Mouse (Mus musculus) cerebellum, postnatal 4 days (tissue): ENCODE data around the gene Anxa3.

Source experiments
- DNase-seq, 2 experiments: peaks; one replicate each; pipeline ENCODE4 v3.0.0; 2022; ENCODE audit warnings: low spot score in 2 of 2, mixed read lengths in 1 of 2

Anxa3 gene

GRCm38 (mm10) chr5:96847986-96848385, 54.8 kb downstream of the Anxa3 start:
- no peak for DNase-seq

- no peak for DNase-seq
Measured at GRCm38 (mm10) chr5:96848386-96848785, 55.2 kb downstream of the Anxa3 start.

- no peak for DNase-seq
Measured at GRCm38 (mm10) chr5:96849232-96849631, 56.1 kb downstream of the Anxa3 start.

GRCm38 (mm10) chr5:96853451-96853850, 60.3 kb downstream of the Anxa3 start:
- no peak for DNase-seq

GRCm38 (mm10) chr5:96854350-96854749, 61.2 kb downstream of the Anxa3 start:
- no peak for DNase-seq

- DNase-seq: no peak
Measured at GRCm38 (mm10) chr5:96859938-96860337, 66.8 kb downstream of the Anxa3 start.

- DNase-seq: no peak
Measured at GRCm38 (mm10) chr5:96867171-96867570, 74.0 kb downstream of the Anxa3 start.

- DNase-seq: no peak
Measured at GRCm38 (mm10) chr5:96868893-96869292, 75.8 kb downstream of the Anxa3 start.

DNA sequence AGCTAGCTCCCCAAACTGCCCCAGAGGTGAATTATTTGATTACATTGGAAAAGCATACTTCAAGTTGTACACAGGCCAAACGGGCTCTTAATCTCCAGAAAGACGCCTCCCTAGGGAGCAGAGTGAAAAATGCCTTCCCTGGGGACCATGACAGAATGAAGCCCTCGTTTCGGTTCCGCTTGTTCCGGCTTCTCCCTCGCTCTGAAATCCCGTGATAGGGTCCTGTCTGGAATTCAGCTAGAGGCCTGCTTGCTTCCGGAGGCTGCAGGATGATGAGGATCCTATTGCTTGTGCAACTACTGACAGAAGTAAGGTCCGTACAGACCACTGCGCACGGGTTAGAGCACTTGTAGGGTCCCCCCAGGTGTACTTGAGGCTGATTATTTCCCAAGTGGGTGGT, 77.9 kb downstream of the Anxa3 start:
- no peak for DNase-seq

GRCm38 (mm10) chr5:96878178-96878577, 85.0 kb downstream of the Anxa3 start:
- peak in 1 of 2 experiments; percentile 27 for DNase-seq

- DNase-seq: no peak
Measured at GRCm38 (mm10) chr5:96878851-96879540, 85.9 kb downstream of the Anxa3 start.

- no peak for DNase-seq
Measured at GRCm38 (mm10) chr5:96880231-96880630, 87.1 kb downstream of the Anxa3 start.

DNA sequence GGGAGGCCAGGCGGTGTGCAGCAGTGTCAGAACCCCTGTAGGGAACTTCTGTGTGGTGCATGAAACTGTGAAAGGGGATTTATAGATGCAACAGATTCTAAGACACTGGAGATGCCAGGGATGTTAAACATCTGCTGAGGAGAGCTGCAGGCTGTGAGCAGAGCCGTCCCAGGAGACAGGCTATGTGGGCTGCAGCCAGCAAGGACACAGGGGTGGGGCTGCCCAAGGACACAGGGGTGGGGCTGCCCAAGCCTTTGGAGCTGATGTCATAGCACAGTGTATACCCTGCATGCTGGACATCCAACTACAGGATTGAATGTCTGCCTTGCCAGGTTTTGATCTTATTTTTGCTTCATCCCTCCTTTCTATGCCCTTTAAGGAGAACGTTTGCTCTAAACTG, 88.0 kb downstream of the Anxa3 start:
- no peak for DNase-seq

GRCm38 (mm10) chr5:96881613-96882012, 88.5 kb downstream of the Anxa3 start:
- no peak for DNase-seq

- no peak for DNase-seq
Measured at GRCm38 (mm10) chr5:96885202-96885601, 92.1 kb downstream of the Anxa3 start.

DNA sequence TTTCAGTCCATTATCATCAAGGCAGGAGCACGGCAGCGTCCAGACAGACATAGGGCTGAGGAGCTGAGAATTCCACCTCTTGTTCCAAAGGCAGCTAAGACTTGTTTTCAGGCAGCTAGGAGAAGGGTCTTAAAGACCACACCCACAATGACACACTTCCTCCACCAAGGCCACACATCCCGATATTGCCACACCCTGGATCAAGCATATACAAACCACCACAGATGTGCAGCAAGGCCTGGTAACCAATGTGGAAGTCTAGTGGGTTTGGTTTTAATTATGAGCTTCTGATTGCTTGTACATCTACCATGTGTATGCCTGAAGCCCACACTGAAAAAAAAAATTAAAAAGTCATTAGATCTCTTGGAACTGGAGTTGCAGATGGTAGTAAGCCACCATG, 95.3 kb downstream of the Anxa3 start:
- DNase-seq: no peak

DNA sequence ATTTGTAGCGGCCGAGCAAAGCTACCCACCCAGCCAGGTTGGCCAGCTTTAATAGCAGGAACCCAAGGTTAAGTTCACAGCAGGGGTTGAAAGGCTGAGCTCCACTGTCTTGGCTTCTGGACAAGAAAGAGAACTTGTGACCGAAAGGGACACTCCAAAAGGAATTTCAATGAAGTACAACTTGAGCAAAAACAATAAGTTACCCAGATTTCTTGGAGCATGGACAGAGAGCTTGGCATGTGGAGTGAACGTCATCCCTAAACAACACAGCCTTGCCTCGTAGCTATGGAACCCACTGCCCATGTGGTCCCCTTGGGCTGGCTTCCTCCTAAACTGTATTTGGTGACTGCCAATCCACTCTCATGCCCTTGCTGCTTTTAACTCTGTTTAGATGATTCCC, 97.2 kb downstream of the Anxa3 start:
- no peak for DNase-seq
